ENCODE assay signal across 8 mouse cellular contexts in genomic region chr16:92519820-92520492, GRCm38 (mm10). TPM values are rescaled to one million over a fixed set of nuclear protein-coding genes. Genes with fewer than 3 reads are reported as not detected.
A peak's percentile ranks its signal among the peaks of the same experiment; 100 is the strongest.
DNase-seq lines count a peak whose midpoint lies in the region; ATAC-seq and TF ChIP-seq lines count a peak whose summit lies in the region.

No protein-coding gene starts in this region.

- no peak overlapping the region for H3K4me3 ChIP-seq in layer of hippocampus, adult 2 months
- H3K4me3 ChIP-seq in embryonic facial prominence, embryonic 11.5 days (ENCODE audit: low read depth, low read length): no peak overlapping the region
- H3K4me3 ChIP-seq in limb, embryonic 10.5 days: no peak overlapping the region
- no peak overlapping the region for H3K4me3 ChIP-seq in small intestine, adult 2 months (ENCODE audit: low read depth, low read length)

- TF ChIP-seq POLR2A in small intestine, adult 2 months (IDR thresholded peaks at IDR 0.05; ENCODE audit: low read depth, low read length): no peak

- peak; percentile 12 for DNase-seq in cerebellum, adult 9-10 months
- DNase-seq in cerebellum, adult 11 months: no peak
- peak; percentile 23 to 58 for DNase-seq in layer of hippocampus, adult 2 months (ENCODE audit: low spot score in 2 of 2)
- no peak for DNase-seq in layer of hippocampus, adult 9-10 months (ENCODE audit: low spot score)
- DNase-seq in MN1 (ENCODE audit: low spot score): peak; percentile 55
- DNase-seq in embryonic facial prominence, embryonic 11.5 days (ENCODE audit: low spot score): peak; percentile 77
- DNase-seq in limb, embryonic 10.5 days (ENCODE audit: low spot score): peak; percentile 66

- WGBS in embryonic facial prominence, embryonic 11.5 days: 50% methylated on average over 13 of the region's 13 CpGs
- 55% methylated on average over 13 of the region's 13 CpGs for WGBS in limb, embryonic 10.5 days
- 24% methylated on average over 13 of the region's 13 CpGs for WGBS in small intestine, adult 2 months

- no peaks in the 10 kb centered on the region for H3K9me3 ChIP-seq in embryonic facial prominence, embryonic 11.5 days (replicated peaks; ENCODE audit: control insufficient read depth, low read length)
- no peaks in the 10 kb centered on the region for H3K9me3 ChIP-seq in limb, embryonic 10.5 days (replicated peaks)

- H3K4me2 ChIP-seq in embryonic facial prominence, embryonic 11.5 days (ENCODE audit: low read depth, low read length): no peak overlapping the region

- no peak for ATAC-seq in embryonic facial prominence, embryonic 11.5 days (replicated peaks; ENCODE audit: insufficient number of reproducible peaks, low FRiP score, low TSS enrichment, low read depth)

- no peaks in the 10 kb centered on the region for H3K4me1 ChIP-seq in embryonic facial prominence, embryonic 11.5 days (ENCODE audit: control insufficient read depth, insufficient read depth, low read length)
- peaks cover 35% of the 10 kb centered on the region for H3K4me1 ChIP-seq in limb, embryonic 10.5 days
- H3K4me1 ChIP-seq in small intestine, adult 2 months (ENCODE audit: control insufficient read depth, insufficient read depth, insufficient read length, low read length): peaks cover 4% of the 10 kb centered on the region; the same call in 1 of the 2 replicates

- peak; percentile 83 for TF ChIP-seq CTCF in layer of hippocampus, adult 2 months (conservative IDR thresholded peaks at IDR 0.05)
- TF ChIP-seq CTCF in small intestine, adult 2 months (IDR thresholded peaks at IDR 0.05; ENCODE audit: extremely low read depth, insufficient read length, insufficient replicate concordance, low read depth, low read length): peak; percentile 59; the same call in 1 of the 2 replicates

- no peak overlapping the region for H3K9ac ChIP-seq in embryonic facial prominence, embryonic 11.5 days (replicated peaks; ENCODE audit: low read length)

- no peaks in the 10 kb centered on the region for H3K36me3 ChIP-seq in embryonic facial prominence, embryonic 11.5 days (replicated peaks; ENCODE audit: control insufficient read depth, insufficient read depth, low read depth, low read length)
- no peaks in the 10 kb centered on the region for H3K36me3 ChIP-seq in limb, embryonic 10.5 days
- H3K36me3 ChIP-seq in small intestine, adult 2 months (ENCODE audit: control insufficient read depth, insufficient read depth, low read length): no peaks in the 10 kb centered on the region

- H3K27me3 ChIP-seq in embryonic facial prominence, embryonic 11.5 days (ENCODE audit: control insufficient read depth, insufficient read depth, low read length): no peaks in the 10 kb centered on the region
- H3K27me3 ChIP-seq in limb, embryonic 10.5 days (ENCODE audit: low read depth, poor library complexity, severe bottlenecking): peaks cover 18% of the 10 kb centered on the region
- no peaks in the 10 kb centered on the region for H3K27me3 ChIP-seq in small intestine, adult 2 months (ENCODE audit: control insufficient read depth, insufficient read depth, low read length)

- H3K27ac ChIP-seq in layer of hippocampus, adult 2 months: no peak overlapping the region
- no peak overlapping the region for H3K27ac ChIP-seq in embryonic facial prominence, embryonic 11.5 days (replicated peaks; ENCODE audit: low read depth, low read length)
- no peak overlapping the region for H3K27ac ChIP-seq in limb, embryonic 10.5 days
- no peak overlapping the region for H3K27ac ChIP-seq in small intestine, adult 2 months (ENCODE audit: insufficient read depth, low read depth, low read length)

RNA-seq across cellular contexts. Expression of gene Clic6, which starts 34.4 kb away (rescaled TPM):
- total RNA-seq in layer of hippocampus, adult 2 months (2021): 1 to 10 TPM in 1 of 2 experiments, under 1 TPM in 1; 0.69 to 2.2 TPM
- polyA plus RNA-seq in embryonic facial prominence, embryonic 11.5 days (2014; fragmentation: Nextera tagmentation; extraction: Ambion mirVana): 1.2 and 1.9 TPM in 2 replicates
- polyA plus RNA-seq in limb, embryonic 10.5 days (2016; fragmentation: Nextera tagmentation; extraction: Ambion mirVana): 0.64 and 0.84 TPM in 2 replicates
- 1.4 and 2.1 TPM in 2 replicates for polyA plus RNA-seq in small intestine, adult 2 months (2012; rRNA removed)

RNA-seq across cellular contexts. Expression of gene Rcan1, which starts 49.3 kb away (rescaled TPM):
- total RNA-seq in layer of hippocampus, adult 2 months (2021): 10 to 100 TPM; 41.8 to 42.1 TPM
- 36.6 and 42.0 TPM in 2 replicates for polyA plus RNA-seq in embryonic facial prominence, embryonic 11.5 days (2014; fragmentation: Nextera tagmentation; extraction: Ambion mirVana)
- 26.1 and 28.0 TPM in 2 replicates for polyA plus RNA-seq in limb, embryonic 10.5 days (2016; fragmentation: Nextera tagmentation; extraction: Ambion mirVana)
- 7.3 and 9.7 TPM in 2 replicates for polyA plus RNA-seq in small intestine, adult 2 months (2012; rRNA removed)

Comparison
In these comparisons a context has a peak if more than half of its experiments do, and no peak if none do; other contexts are left out.
1. DNase-seq: peak in cerebellum, adult 9-10 months (single experiment), layer of hippocampus, adult 2 months (2 of 2), MN1 (single experiment), embryonic facial prominence, embryonic 11.5 days (single experiment) and limb, embryonic 10.5 days (single experiment); none in cerebellum, adult 11 months (single experiment) and layer of hippocampus, adult 9-10 months (single experiment).